Mouse (Mus musculus): Measurements from ENCODE around the gene Pck2. TPM values are rescaled to one million over a fixed set of nuclear protein-coding genes. Genes with fewer than 3 reads are reported as not detected.

Pck2 gene
- polyA plus RNA-seq, 1 experiment from 2014 or later = 48.2 TPM

Other genes starting within 250 kb of the Pck2 start
- gene Dhrs4, start 61.5 kb upstream of the Pck2 start, polyA plus RNA-seq (2015; fragmentation: Nextera tagmentation; extraction: Ambion mirVana) = 81.2 and 83.4 TPM in 2 replicates
- gene Carmil3, start 49.6 kb upstream of the Pck2 start, polyA plus RNA-seq (2015; fragmentation: Nextera tagmentation; extraction: Ambion mirVana) = 2.4 and 3.7 TPM in 2 replicates
- gene Cpne6, start 29.8 kb upstream of the Pck2 start, polyA plus RNA-seq (2015; fragmentation: Nextera tagmentation; extraction: Ambion mirVana) = 1.1 and 1.6 TPM in 2 replicates
- not detected in 2 replicates for gene Nrl, start 15.3 kb upstream of the Pck2 start, polyA plus RNA-seq (2015; fragmentation: Nextera tagmentation; extraction: Ambion mirVana)
- 59.3 and 61.7 TPM in 2 replicates for gene Dcaf11, start 19.7 kb downstream of the Pck2 start, polyA plus RNA-seq (2015; fragmentation: Nextera tagmentation; extraction: Ambion mirVana)
- gene A730061H03Rik, start 20.1 kb downstream of the Pck2 start, polyA plus RNA-seq (2015; fragmentation: Nextera tagmentation; extraction: Ambion mirVana) = 1.6 and 3.0 TPM in 2 replicates
- 24.8 and 29.7 TPM in 2 replicates for gene Fitm1, start 35.4 kb downstream of the Pck2 start, polyA plus RNA-seq (2015; fragmentation: Nextera tagmentation; extraction: Ambion mirVana)
- gene Psme1, start 37.9 kb downstream of the Pck2 start, polyA plus RNA-seq (2015; fragmentation: Nextera tagmentation; extraction: Ambion mirVana) = 129 and 134 TPM in 2 replicates
- 9.7 and 11.6 TPM in 2 replicates for gene Emc9, start 45.0 kb downstream of the Pck2 start, polyA plus RNA-seq (2015; fragmentation: Nextera tagmentation; extraction: Ambion mirVana)
- 238 and 259 TPM in 2 replicates for gene Psme2, start 50.8 kb downstream of the Pck2 start, polyA plus RNA-seq (2015; fragmentation: Nextera tagmentation; extraction: Ambion mirVana)
- gene Rnf31, start 51.4 kb downstream of the Pck2 start, polyA plus RNA-seq (2015; fragmentation: Nextera tagmentation; extraction: Ambion mirVana) = 17.9 and 18.1 TPM in 2 replicates
- gene Irf9, start 63.3 kb downstream of the Pck2 start, polyA plus RNA-seq (2015; fragmentation: Nextera tagmentation; extraction: Ambion mirVana) = 12.8 and 17.3 TPM in 2 replicates
- 2.3 and 2.9 TPM in 2 replicates for gene Rec8, start 77.8 kb downstream of the Pck2 start, polyA plus RNA-seq (2015; fragmentation: Nextera tagmentation; extraction: Ambion mirVana)
- 122 and 129 TPM in 2 replicates for gene Ipo4, start 95.7 kb downstream of the Pck2 start, polyA plus RNA-seq (2015; fragmentation: Nextera tagmentation; extraction: Ambion mirVana)
- gene Gm49378, start 97.6 kb downstream of the Pck2 start, polyA plus RNA-seq (2015; fragmentation: Nextera tagmentation; extraction: Ambion mirVana) = 0.75 and 1.4 TPM in 2 replicates
- 114 and 118 TPM in 2 replicates for gene Tm9sf1, start 103.5 kb downstream of the Pck2 start, polyA plus RNA-seq (2015; fragmentation: Nextera tagmentation; extraction: Ambion mirVana)
- gene Tssk4, start 109.9 kb downstream of the Pck2 start, polyA plus RNA-seq (2015; fragmentation: Nextera tagmentation; extraction: Ambion mirVana) = 0.61 and 1.2 TPM in 2 replicates
- gene Mdp1, start 120.2 kb downstream of the Pck2 start, polyA plus RNA-seq (2015; fragmentation: Nextera tagmentation; extraction: Ambion mirVana) = 57.4 and 57.9 TPM in 2 replicates
- 68.1 and 68.6 TPM in 2 replicates for gene Gmpr2, start 131.7 kb downstream of the Pck2 start, polyA plus RNA-seq (2015; fragmentation: Nextera tagmentation; extraction: Ambion mirVana)
- 548 and 555 TPM in 2 replicates for gene Nedd8, start 131.9 kb downstream of the Pck2 start, polyA plus RNA-seq (2015; fragmentation: Nextera tagmentation; extraction: Ambion mirVana)
- gene Tinf2, start 141.6 kb downstream of the Pck2 start, polyA plus RNA-seq (2015; fragmentation: Nextera tagmentation; extraction: Ambion mirVana) = 34.0 and 38.0 TPM in 2 replicates
- gene Tgm1, start 173.7 kb downstream of the Pck2 start, polyA plus RNA-seq (2015; fragmentation: Nextera tagmentation; extraction: Ambion mirVana) = 27.3 and 28.0 TPM in 2 replicates
- gene Rabggta, start 182.0 kb downstream of the Pck2 start, polyA plus RNA-seq (2015; fragmentation: Nextera tagmentation; extraction: Ambion mirVana) = 30.3 and 33.8 TPM in 2 replicates
- 87.3 and 90.0 TPM in 2 replicates for gene Dhrs1, start 205.4 kb downstream of the Pck2 start, polyA plus RNA-seq (2015; fragmentation: Nextera tagmentation; extraction: Ambion mirVana)
- 37.3 and 39.0 TPM in 2 replicates for gene Nop9, start 205.4 kb downstream of the Pck2 start, polyA plus RNA-seq (2015; fragmentation: Nextera tagmentation; extraction: Ambion mirVana)
- gene Cideb, start 218.2 kb downstream of the Pck2 start, polyA plus RNA-seq (2015; fragmentation: Nextera tagmentation; extraction: Ambion mirVana) = 0.47 and 0.60 TPM in 2 replicates
- 0.95 and 1.4 TPM in 2 replicates for gene Ltb4r2, start 221.2 kb downstream of the Pck2 start, polyA plus RNA-seq (2015; fragmentation: Nextera tagmentation; extraction: Ambion mirVana)
- 1.8 and 2.1 TPM in 2 replicates for gene Ltb4r1, start 225.7 kb downstream of the Pck2 start, polyA plus RNA-seq (2015; fragmentation: Nextera tagmentation; extraction: Ambion mirVana)
- 17.4 and 22.2 TPM in 2 replicates for gene Adcy4, start 243.8 kb downstream of the Pck2 start, polyA plus RNA-seq (2015; fragmentation: Nextera tagmentation; extraction: Ambion mirVana)
- 34.5 and 41.3 TPM in 2 replicates for gene Ripk3, start 248.6 kb downstream of the Pck2 start, polyA plus RNA-seq (2015; fragmentation: Nextera tagmentation; extraction: Ambion mirVana)

All from embryonic facial prominence, embryonic 15.5 days (tissue).